29 mouse cellular contexts compared by ENCODE assay signal in genomic region chr5:139359244-139359643, GRCm38 (mm10). TPM values are rescaled to one million over a fixed set of nuclear protein-coding genes. Genes with fewer than 3 reads are reported as not detected.
"Had no signal": no experiment of that assay in that cellular context is flagged by ENCODE, and none has a peak within 500 bp of the region (broad histone marks: within the 10 kb centered on the region; RNA-seq: fewer than 3 reads in every experiment).

No protein-coding gene starts in this region.

- H3K4me3 ChIP-seq: heart, adult 2 months; heart, embryonic 13.5 days; heart, embryonic 15.5 days; hindbrain, embryonic 13.5 days; hindbrain, embryonic 15.5 days; left cerebral cortex, adult 2 months; limb, embryonic 10.5 days; limb, embryonic 12.5 days had no signal

- H3K9ac ChIP-seq: forebrain, postnatal 0 days; heart, embryonic 13.5 days; heart, embryonic 15.5 days; hindbrain, embryonic 13.5 days; hindbrain, embryonic 15.5 days; limb, embryonic 12.5 days; liver, embryonic 14.5 days had no signal

- H3K27ac ChIP-seq: heart, adult 2 months; heart, embryonic 13.5 days; heart, embryonic 15.5 days; hindbrain, embryonic 13.5 days; hindbrain, embryonic 15.5 days; hindbrain, postnatal 0 days; left cerebral cortex, adult 2 months; limb, embryonic 10.5 days; limb, embryonic 12.5 days; liver, embryonic 14.5 days had no signal

- H3K36me3 ChIP-seq: heart, embryonic 13.5 days; heart, embryonic 15.5 days; hindbrain, embryonic 15.5 days had no signal

- H3K27me3 ChIP-seq: hindbrain, embryonic 13.5 days; hindbrain, embryonic 15.5 days; limb, embryonic 12.5 days had no signal

- DNase-seq: forebrain, postnatal 0 days; gastrocnemius, postnatal 36 days; heart, adult 2 months; layer of hippocampus, adult 9-11 months had no signal

- H3K9me3 ChIP-seq: heart, embryonic 13.5 days; heart, embryonic 15.5 days; hindbrain, embryonic 13.5 days; hindbrain, embryonic 15.5 days; limb, embryonic 10.5 days; limb, embryonic 12.5 days had no signal

- H3K4me2 ChIP-seq: heart, embryonic 11.5 days; heart, embryonic 13.5 days; heart, embryonic 15.5 days; hindbrain, embryonic 13.5 days; hindbrain, embryonic 15.5 days; limb, embryonic 12.5 days had no signal

RNA-seq across cellular contexts. Expression of gene Cyp2w1, which starts 6.8 kb away (rescaled TPM):
- total RNA-seq: forebrain, postnatal 0 days; gastrocnemius, adult 18-20 months; gastrocnemius, adult 8-10 months; gastrocnemius, postnatal 14 days; gastrocnemius, postnatal 36 days; heart, adult 2 months; heart, postnatal 14 days; heart, postnatal 36 days; hematopoietic stem cell, adult 5-6 weeks; hindbrain, postnatal 0 days; layer of hippocampus, adult 8-10 months; layer of hippocampus, postnatal 25 days; left cerebral cortex, adult 2 months; left cerebral cortex, postnatal 14 days; left cerebral cortex, postnatal 36 days had no signal
- polyA plus RNA-seq: forebrain, postnatal 0 days; gonadal fat pad, adult 2 months; heart, adult 2 months; heart, embryonic 11.5 days; heart, embryonic 13.5 days; heart, embryonic 15.5 days; heart, postnatal 0 days; hindbrain, embryonic 11.5 days; hindbrain, embryonic 13.5 days; hindbrain, embryonic 15.5 days; hindbrain, postnatal 0 days; kidney, embryonic 14.5 days; kidney, embryonic 16.5 days; limb, embryonic 10.5 days had no signal

RNA-seq across cellular contexts. Expression of gene C130050O18Rik, which starts 45.8 kb away (rescaled TPM):
- total RNA-seq: forebrain, postnatal 0 days; hindbrain, postnatal 0 days had no signal
